Mouse (Mus musculus): ENCODE data around the gene Src. TPM values are rescaled to one million over a fixed set of nuclear protein-coding genes. Genes with fewer than 3 reads are reported as not detected.
"Not testable (repeated sequence)": the region's sequence is repeated elsewhere in the genome, so short reads cannot be mapped to it uniquely, and the experiment has no call there.

The Src gene
- polyA plus RNA-seq (2014; fragmentation: Nextera tagmentation; extraction: Ambion mirVana) = 34.3 and 52.2 TPM in 2 replicates

DNA sequence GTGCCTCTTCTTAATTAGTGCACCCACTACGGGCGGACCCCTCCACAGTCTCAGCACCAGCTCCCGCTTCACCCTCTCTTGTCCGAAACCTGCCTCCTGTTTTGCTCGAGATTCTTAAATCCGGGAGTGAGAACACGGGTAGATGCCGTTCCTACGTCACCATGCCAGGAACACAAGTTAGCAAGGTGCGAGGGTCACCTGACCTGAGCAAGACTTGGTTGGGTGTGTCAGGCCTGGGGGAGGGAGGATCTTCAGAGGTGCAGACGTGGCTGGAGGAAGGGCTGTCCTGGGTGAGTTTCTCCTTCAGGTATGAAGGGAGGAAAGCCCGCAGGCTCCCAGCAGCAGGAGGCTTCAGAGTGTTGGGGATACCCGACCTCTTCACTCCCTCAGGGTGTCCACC lies at the start of gene Src:
Src (plus strand) TSS at position 239 of the 400 bp plus-strand sequence.
- Histone ChIP-seq H3K36me3 (ENCODE audit: control insufficient read depth, insufficient read depth, low read length) (no peaks in the 10 kb centered on the region), H3K27me3 (ENCODE audit: control insufficient read depth, insufficient read depth, low read length) (no peaks in the 10 kb centered on the region), H3K27ac (replicated peaks; ENCODE audit: low read depth, low read length) (0 out of 2 replicates have a peak within 1 kb of the TSS, but pooled peaks have one; percentile 9), H3K9me3 (ENCODE audit: control insufficient read depth, low read length) (no peaks in the 10 kb centered on the region), H3K4me1 (ENCODE audit: control insufficient read depth, insufficient read depth, low read length) (peaks cover 13% of the 10 kb centered on the region; the same call in 1 of the 2 replicates), H3K4me3 (replicated peaks; ENCODE audit: low read depth, low read length) (no peak within 1 kb of the TSS), H3K4me2 (ENCODE audit: low read length) (no peak within 1 kb of the TSS), H3K9ac (replicated peaks; ENCODE audit: low read length) (0 out of 2 replicates have a peak within 1 kb of the TSS, but pooled peaks have one; percentile 4)
- DNase-seq = no peak
- 26% methylated on average over 13 of the region's 13 CpGs for WGBS
- ATAC-seq (ENCODE audit: low FRiP score, low TSS enrichment) = no peak

DNA sequence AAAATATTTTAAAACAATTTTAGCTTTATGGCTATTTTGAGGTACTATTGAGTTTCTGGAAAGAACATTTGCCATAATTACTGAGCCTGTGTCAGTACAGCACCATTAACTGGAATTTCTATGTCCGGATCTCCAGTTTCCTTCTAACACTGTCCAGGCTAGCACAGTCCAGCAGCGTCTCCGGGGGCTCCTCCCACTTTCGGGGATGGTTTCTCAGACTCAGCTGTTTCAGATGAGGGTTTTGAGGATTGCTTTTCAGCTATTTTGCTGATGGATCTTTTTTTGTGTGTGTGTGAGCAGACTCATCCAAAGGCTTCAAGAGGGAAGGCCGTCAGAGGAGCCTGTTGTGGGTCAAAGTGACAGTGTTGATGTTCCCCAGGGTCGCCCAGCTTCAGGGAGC lies 46.5 kb upstream of the Src start:
- Histone ChIP-seq H3K4me3 (replicated peaks; ENCODE audit: low read depth, low read length) (no peak overlapping the region), H3K9ac (replicated peaks; ENCODE audit: low read length) (no peak overlapping the region), H3K27me3 (ENCODE audit: control insufficient read depth, insufficient read depth, low read length) (no peaks in the 10 kb centered on the region), H3K4me2 (ENCODE audit: low read length) (no peak overlapping the region), H3K4me1 (ENCODE audit: control insufficient read depth, insufficient read depth, low read length) (peaks cover 35% of the 10 kb centered on the region), H3K9me3 (ENCODE audit: control insufficient read depth, low read length) (no peaks in the 10 kb centered on the region), H3K27ac (replicated peaks; ENCODE audit: low read depth, low read length) (no peak overlapping the region), H3K36me3 (ENCODE audit: control insufficient read depth, insufficient read depth, low read length) (peaks cover 5% of the 10 kb centered on the region; the same call in 1 of the 2 replicates)
- DNase-seq (no peak), ATAC-seq (ENCODE audit: low FRiP score, low TSS enrichment) (no peak)
- 87% methylated on average over 6 of the region's 6 CpGs for WGBS

DNA sequence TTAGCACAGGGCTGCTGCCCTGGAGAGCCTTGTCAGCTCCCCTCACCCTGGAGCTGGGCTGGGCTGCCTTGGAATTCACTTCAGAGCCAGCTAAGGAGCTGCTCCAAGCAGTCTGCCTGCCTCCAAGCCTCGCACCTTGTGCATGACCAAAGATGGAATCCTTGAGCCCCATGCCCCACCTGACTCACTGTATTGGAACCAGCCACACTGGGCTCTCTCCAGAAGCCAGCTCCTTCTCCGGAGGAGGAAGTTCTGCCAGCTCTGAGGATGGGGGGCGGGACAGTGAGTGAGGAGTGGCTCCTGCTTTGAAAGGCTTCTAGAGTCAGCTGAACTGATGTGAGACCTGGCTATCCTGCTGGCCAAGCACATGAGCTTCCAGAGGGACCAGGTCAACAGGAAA lies 44.6 kb upstream of the Src start:
- Histone ChIP-seq H3K4me1 (ENCODE audit: control insufficient read depth, insufficient read depth, low read length) (peaks cover 23% of the 10 kb centered on the region), H3K9ac (replicated peaks; ENCODE audit: low read length) (no peak overlapping the region), H3K27ac (replicated peaks; ENCODE audit: low read depth, low read length) (no peak overlapping the region), H3K9me3 (ENCODE audit: control insufficient read depth, low read length) (no peaks in the 10 kb centered on the region), H3K27me3 (ENCODE audit: control insufficient read depth, insufficient read depth, low read length) (no peaks in the 10 kb centered on the region), H3K36me3 (ENCODE audit: control insufficient read depth, insufficient read depth, low read length) (peaks cover 5% of the 10 kb centered on the region; the same call in 1 of the 2 replicates), H3K4me2 (ENCODE audit: low read length) (no peak overlapping the region), H3K4me3 (replicated peaks; ENCODE audit: low read depth, low read length) (no peak overlapping the region)
- DNase-seq = no peak
- 84% methylated on average over 3 of the region's 3 CpGs for WGBS
- ATAC-seq (ENCODE audit: low FRiP score, low TSS enrichment) = no peak

DNA sequence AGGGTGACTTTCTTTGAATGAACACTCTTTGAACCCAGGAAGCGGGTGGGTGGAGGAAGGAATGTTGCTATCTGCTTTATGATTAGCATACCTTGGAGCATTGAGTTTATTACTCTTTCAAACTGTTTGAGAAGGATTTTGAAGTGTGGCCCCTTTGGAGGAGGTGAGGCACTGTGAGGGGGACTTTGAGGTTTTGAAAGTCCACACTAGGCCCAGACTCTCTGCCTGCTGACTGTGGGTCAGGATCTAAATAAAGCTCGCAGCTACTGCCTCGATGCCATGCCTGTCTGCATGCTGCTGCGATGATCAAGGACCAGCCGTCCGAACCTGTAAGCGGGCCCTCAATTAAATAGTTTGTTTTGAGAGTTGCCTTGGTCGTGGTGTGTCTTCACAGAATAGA lies 43.2 kb upstream of the Src start:
- H3K4me1 ChIP-seq (ENCODE audit: control insufficient read depth, insufficient read depth, low read length) = peaks cover 18% of the 10 kb centered on the region
- DNase-seq = no peak
- no peak overlapping the region for H3K27ac ChIP-seq (replicated peaks; ENCODE audit: low read depth, low read length)
- no peak overlapping the region for H3K4me3 ChIP-seq (replicated peaks; ENCODE audit: low read depth, low read length)
- no peak overlapping the region for H3K4me2 ChIP-seq (ENCODE audit: low read length)
- no peaks in the 10 kb centered on the region for H3K27me3 ChIP-seq (ENCODE audit: control insufficient read depth, insufficient read depth, low read length)
- 53% methylated on average over 8 of the region's 8 CpGs for WGBS
- peaks cover 18% of the 10 kb centered on the region; the same call in 1 of the 2 replicates for H3K36me3 ChIP-seq (ENCODE audit: control insufficient read depth, insufficient read depth, low read length)
- no peak overlapping the region for H3K9ac ChIP-seq (replicated peaks; ENCODE audit: low read length)
- no peaks in the 10 kb centered on the region for H3K9me3 ChIP-seq (ENCODE audit: control insufficient read depth, low read length)
- no peak for ATAC-seq (ENCODE audit: low FRiP score, low TSS enrichment)

DNA sequence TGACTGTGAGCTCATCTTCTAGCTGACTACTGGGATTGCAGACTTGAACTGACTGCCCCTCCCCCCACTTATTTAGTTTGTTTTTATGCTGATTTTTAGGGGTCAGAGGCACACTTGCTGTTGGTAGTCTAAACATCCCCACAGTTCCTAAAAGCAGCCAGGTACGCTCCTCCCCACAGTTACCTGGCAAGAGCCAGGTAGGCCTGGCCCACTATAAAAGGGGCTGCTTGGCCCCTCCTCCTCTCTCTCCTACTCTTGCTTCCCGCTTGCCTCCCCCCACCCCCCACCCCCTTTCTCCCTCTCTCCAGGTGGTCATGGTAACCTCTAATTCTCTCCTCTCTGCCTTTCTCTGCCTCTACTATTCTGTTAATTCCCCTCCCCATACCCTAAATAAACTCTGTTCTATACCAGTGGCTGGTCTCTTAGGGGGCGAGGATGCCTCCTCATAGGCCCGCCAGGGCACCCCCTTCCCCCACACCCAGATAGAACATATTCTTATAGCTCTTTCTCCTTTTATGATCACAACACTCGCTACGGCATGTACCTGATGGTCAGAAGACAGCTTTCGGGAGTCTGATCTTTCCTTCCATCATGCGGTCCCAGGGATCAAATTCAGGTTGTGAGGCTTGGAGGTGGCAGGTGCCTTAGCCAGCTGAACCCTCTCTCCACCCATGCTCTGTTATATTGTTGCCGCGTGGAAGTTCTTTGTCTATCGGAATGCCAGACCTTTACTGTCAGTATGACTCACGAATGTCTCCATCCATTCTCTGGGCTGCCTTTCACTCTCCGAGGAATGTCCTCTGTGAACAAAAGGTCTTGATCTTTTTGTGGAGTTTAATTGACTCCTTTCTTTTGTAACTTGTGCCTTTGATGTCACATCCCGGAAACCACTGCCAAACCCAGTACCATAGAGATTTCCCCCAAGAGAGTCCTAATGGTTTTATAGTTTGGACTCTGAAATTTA lies 42.2 kb upstream of the Src start:
- H3K27me3 ChIP-seq (ENCODE audit: control insufficient read depth, insufficient read depth, low read length) = no peaks in the 10 kb centered on the region
- no peaks in the 10 kb centered on the region for H3K9me3 ChIP-seq (ENCODE audit: control insufficient read depth, low read length)
- peak overlapping the region; percentile 39; the same call in 1 of the 2 replicates for H3K9ac ChIP-seq (replicated peaks; ENCODE audit: low read length)
- peaks cover 18% of the 10 kb centered on the region for H3K4me1 ChIP-seq (ENCODE audit: control insufficient read depth, insufficient read depth, low read length)
- ATAC-seq (ENCODE audit: low FRiP score, low TSS enrichment) = no peak; the same call in 1 of the 2 replicates
- H3K4me2 ChIP-seq (ENCODE audit: low read length) = peak overlapping the region; percentile 38
- DNase-seq = peak; percentile 47
- 9% methylated on average over 14 of the region's 14 CpGs for WGBS
- peaks cover 21% of the 10 kb centered on the region; the same call in 1 of the 2 replicates for H3K36me3 ChIP-seq (ENCODE audit: control insufficient read depth, insufficient read depth, low read length)
- peak overlapping the region; percentile 46 for H3K27ac ChIP-seq (replicated peaks; ENCODE audit: low read depth, low read length)
- H3K4me3 ChIP-seq (replicated peaks; ENCODE audit: low read depth, low read length) = no peak overlapping the region

DNA sequence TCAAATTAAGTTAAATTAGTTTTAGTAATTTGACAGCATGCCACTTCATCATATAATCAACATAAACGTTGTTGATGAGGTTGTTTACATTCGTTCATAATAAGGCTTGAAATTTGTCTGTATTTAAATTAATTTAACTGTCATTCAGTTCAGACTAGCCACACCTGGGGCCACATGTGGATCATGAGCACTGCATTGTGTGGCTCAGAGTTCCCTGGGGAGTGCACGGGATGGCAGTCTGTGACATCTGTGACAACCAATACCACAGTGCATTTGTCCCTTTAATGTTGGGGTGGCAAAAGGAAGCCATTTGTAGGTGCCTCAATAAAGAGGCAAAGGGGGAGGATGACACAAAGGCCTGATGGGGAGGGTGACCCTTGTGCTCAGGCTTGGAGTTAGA lies 41.2 kb upstream of the Src start:
- DNase-seq (no peak), ATAC-seq (ENCODE audit: low FRiP score, low TSS enrichment) (no peak)
- peaks cover 22% of the 10 kb centered on the region; the same call in 1 of the 2 replicates for H3K36me3 ChIP-seq (ENCODE audit: control insufficient read depth, insufficient read depth, low read length)
- no peak overlapping the region for H3K27ac ChIP-seq (replicated peaks; ENCODE audit: low read depth, low read length)
- H3K27me3 ChIP-seq (ENCODE audit: control insufficient read depth, insufficient read depth, low read length) = no peaks in the 10 kb centered on the region
- peaks cover 18% of the 10 kb centered on the region for H3K4me1 ChIP-seq (ENCODE audit: control insufficient read depth, insufficient read depth, low read length)
- no peak overlapping the region for H3K4me3 ChIP-seq (replicated peaks; ENCODE audit: low read depth, low read length)
- no peak overlapping the region for H3K9ac ChIP-seq (replicated peaks; ENCODE audit: low read length)
- H3K9me3 ChIP-seq (ENCODE audit: control insufficient read depth, low read length) = no peaks in the 10 kb centered on the region
- H3K4me2 ChIP-seq (ENCODE audit: low read length) = no peak overlapping the region
- 32% methylated on average over 3 of the region's 3 CpGs for WGBS

DNA sequence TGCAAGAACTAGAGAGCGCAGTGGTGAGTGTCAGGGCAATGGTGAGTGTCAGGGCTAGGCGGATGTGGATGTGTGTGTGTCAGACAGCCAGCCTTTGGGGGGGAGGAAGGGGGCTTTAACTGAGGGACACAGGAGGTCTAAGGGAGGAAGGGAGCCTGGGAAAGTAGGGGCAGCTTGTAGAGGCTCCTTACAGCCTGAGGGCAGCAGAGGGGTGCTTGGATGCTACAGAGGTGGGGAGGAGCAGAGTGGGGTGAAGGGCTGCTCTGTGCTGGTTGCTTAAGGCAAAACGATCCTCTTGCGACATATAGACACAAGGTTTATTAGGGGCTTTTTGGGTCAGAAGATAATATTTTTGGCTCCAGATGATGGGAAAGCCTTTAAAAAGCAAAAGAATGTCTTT lies 33.4 kb upstream of the Src start:
- no peak; the same call in 1 of the 2 replicates for ATAC-seq (ENCODE audit: low FRiP score, low TSS enrichment)
- 51% methylated on average over 4 of the region's 4 CpGs for WGBS
- peak overlapping the region; percentile 28 for H3K27ac ChIP-seq (replicated peaks; ENCODE audit: low read depth, low read length)

DNA sequence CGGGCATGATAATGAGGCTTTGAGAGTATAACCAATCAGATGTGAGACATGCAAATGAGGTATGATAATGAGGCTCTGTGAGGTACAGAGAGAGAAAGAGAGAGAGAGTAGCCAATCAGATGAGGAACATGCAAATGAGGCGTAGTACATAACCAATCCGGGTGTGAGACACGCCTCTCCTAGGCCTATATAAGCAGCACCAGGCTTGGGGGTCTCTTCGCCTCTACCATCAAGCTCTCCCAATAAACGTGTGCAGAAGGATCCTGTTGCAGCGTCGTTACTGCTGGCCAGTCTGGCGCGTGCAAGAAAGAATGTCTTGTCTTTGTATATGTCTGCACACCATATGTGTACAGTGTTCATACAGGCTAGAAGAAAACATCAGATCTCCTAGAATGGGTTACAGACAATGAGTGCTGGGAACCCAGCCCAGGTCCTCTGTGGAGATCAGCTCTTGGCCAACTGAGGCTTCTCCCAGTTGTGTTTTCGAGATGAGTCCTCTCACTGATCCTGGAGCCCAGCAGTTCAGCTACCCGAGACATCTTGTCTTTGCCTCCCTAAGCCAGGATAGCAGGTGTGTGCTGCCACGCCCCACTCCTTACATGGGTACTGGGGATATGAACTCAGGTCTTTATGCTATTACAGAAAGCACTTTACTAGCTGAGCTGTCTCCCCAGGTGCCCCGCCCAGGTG lies 29.2 kb upstream of the Src start:
- H3K4me1 ChIP-seq (ENCODE audit: control insufficient read depth, insufficient read depth, low read length); H3K27me3 ChIP-seq (ENCODE audit: control insufficient read depth, insufficient read depth, low read length); ATAC-seq (ENCODE audit: low FRiP score, low TSS enrichment); H3K4me3 ChIP-seq (replicated peaks; ENCODE audit: low read depth, low read length); H3K9ac ChIP-seq (replicated peaks; ENCODE audit: low read length); H3K9me3 ChIP-seq (ENCODE audit: control insufficient read depth, low read length); DNase-seq; H3K27ac ChIP-seq (replicated peaks; ENCODE audit: low read depth, low read length); H3K4me2 ChIP-seq (ENCODE audit: low read length): not testable (repeated sequence)
- 96% methylated on average over 14 of the region's 14 CpGs for WGBS
- H3K36me3 ChIP-seq (ENCODE audit: control insufficient read depth, insufficient read depth, low read length) = 0 out of 2 replicates have a peak, but pooled peaks cover 10% of the 10 kb centered on the region

More for the DNA sequence above, 33.4 kb upstream of the Src start:
- H3K9ac ChIP-seq (replicated peaks; ENCODE audit: low read length) = no peak overlapping the region; the same call in 1 of the 2 replicates
- no peak overlapping the region for H3K4me2 ChIP-seq (ENCODE audit: low read length)
- H3K4me1 ChIP-seq (ENCODE audit: control insufficient read depth, insufficient read depth, low read length) = 0 out of 2 replicates have a peak, but pooled peaks cover 3% of the 10 kb centered on the region
- no peak overlapping the region for H3K4me3 ChIP-seq (replicated peaks; ENCODE audit: low read depth, low read length)
- H3K27me3 ChIP-seq (ENCODE audit: control insufficient read depth, insufficient read depth, low read length) = no peaks in the 10 kb centered on the region
- DNase-seq = peak; percentile 33
- H3K9me3 ChIP-seq (ENCODE audit: control insufficient read depth, low read length) = no peaks in the 10 kb centered on the region
- H3K36me3 ChIP-seq (ENCODE audit: control insufficient read depth, insufficient read depth, low read length) = peaks cover 19% of the 10 kb centered on the region
